Mouse (Mus musculus) 416B (cell line): Measurements from ENCODE around the gene Uhrf2.
A peak's percentile ranks its signal among the peaks of the same experiment; 100 is the strongest.

Experiments used
- DNase-seq: peaks from one replicate; pipeline ENCODE4 v3.0.0; 2011; ENCODE audit warnings: low read depth

Gene Uhrf2

GRCm38 (mm10) chr19:30050584-30050983, 20.3 kb downstream of the Uhrf2 start:
- peak; percentile 17 for DNase-seq

- DNase-seq: no peak
Observed at GRCm38 (mm10) chr19:30051479-30051878, 21.2 kb downstream of the Uhrf2 start.

DNA sequence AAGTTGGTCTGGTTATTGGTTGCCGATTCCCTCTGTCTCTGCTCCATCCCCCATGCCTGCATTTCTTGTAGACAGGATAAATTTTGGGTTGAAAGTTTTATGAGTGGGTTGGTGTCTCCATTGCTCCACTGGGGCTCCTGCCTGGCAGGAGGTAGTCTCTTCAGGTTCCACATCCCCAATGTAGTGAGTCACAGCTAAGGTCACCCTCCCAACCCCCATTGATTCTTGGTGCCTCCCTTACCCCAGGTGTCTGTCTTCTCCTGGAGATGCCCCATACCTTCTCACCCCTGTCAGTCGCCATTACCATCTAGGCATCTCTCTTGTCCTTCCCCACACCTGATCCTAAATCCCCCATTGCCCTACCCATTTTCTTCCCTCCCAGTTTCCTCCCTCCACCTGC, 23.9 kb downstream of the Uhrf2 start:
- no peak for DNase-seq

- DNase-seq: peak; percentile 41
Observed at GRCm38 (mm10) chr19:30065797-30066196, 35.5 kb downstream of the Uhrf2 start.

- DNase-seq: no peak
Observed at GRCm38 (mm10) chr19:30090163-30090562, 59.9 kb downstream of the Uhrf2 start.

DNA sequence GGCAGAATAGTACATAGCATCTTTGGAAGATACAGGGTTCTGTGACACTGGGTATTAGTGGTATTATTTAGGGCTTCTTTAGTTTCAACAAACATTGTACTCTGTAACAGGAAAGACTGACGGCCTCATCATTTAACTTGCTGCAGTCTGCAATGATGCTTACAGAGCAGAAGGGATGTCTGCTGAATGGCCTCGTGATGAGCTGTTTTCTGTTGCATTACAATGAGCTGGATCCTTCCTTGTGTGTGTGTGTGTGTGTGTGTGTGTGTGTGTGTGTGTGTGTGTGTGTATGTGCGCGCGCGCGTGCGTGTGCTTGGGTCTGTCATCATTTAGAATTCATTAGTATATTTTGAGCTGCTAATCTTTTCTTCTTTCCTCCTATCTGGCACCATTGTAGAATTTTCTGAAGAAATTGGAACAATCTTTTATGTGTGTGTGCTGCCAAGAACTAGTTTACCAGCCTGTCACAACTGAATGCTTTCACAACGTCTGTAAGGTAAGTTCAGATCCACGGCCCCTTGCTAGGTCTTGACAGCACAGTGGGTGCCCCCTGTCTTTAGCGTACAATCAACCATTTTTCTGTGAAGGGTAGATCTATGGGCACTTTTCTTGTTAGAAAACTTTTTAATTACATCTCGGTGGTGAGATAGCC, 61.5 kb downstream of the Uhrf2 start:
- no peak for DNase-seq

DNA sequence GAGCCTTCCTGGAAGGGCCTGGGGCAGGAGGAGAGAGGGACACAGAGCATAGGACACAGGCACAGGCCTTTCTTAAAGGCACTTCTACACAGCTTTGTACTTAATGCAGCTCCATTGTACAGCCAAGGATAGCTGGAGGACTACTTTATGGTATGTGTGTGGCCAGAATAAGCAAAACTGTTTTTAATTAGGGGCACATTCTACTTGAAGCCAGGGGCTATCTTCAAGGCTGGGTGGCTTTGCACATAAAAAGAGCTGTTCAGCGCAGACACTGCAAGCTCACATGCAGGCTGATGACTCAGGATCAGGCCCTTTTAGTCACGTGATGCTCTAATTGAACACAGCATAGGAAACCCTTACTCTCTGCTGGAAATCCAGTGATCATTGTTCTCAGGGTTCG, 65.9 kb downstream of the Uhrf2 start:
- peak; percentile 18 for DNase-seq

DNA sequence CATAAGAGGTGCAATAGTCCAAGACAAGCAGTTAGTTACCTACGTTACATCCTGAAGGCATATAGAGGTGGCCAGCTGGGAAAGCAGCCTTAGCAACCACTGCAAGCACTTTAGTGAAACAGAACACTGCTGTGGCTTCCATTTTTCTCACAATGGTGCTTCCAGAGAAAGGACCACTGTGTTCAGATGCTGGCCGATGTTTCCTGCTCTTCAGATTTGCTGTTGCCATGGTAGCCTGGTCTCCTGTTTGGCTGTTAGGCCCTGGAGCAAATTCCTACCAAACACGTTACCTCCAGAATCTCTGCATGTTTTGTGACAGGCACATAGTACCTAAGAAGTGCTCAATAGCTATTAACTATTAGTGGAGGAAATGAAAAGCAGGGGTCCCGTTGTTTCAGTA, 66.7 kb downstream of the Uhrf2 start:
- DNase-seq: no peak

GRCm38 (mm10) chr19:30100571-30100970, 70.3 kb downstream of the Uhrf2 start:
- no peak for DNase-seq

DNA sequence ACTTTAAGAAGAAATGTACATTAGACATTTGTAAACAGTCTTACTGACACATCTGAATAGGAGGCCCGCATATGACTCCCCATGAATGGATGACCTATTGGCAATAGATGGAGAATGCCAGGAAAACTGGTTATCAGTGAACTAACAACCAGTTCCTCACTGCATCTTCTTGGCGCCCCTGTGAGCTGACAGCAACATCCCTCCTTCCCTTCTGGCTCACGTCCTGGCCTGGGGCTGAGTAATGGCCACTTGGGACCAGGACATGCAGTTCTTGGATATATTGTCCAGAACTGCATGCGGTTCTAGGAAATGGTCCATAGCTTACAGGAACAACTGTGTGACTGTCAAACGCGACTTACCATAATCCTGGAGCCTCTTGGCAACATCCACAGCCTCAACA, 72.3 kb downstream of the Uhrf2 start:
- no peak for DNase-seq

GRCm38 (mm10) chr19:30105045-30105842, 74.9 kb downstream of the Uhrf2 start:
- DNase-seq: peak; percentile 67

GRCm38 (mm10) chr19:30107221-30107845, 77.0 kb downstream of the Uhrf2 start:
- peak; percentile 83 for DNase-seq

DNA sequence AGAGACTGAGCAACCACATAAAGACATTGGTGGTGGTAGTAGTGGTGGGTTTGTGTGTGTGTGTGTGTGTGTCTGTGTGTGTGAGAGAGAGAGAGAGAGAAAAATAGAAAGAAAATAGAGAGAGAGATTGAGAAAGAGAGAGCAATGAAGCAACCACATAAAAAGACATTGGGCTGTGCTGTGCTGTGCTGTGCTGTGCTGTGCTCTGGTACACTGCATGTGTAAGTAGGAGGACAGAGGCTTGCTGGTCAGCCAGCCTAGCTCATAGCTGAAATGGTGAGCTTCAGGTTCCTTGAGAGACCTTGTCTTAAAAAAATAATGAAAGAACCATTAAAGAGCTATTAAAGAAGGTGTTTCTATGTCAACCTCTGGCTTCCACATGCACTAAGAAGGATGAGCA, 78.3 kb downstream of the Uhrf2 start:
- no peak for DNase-seq

DNA sequence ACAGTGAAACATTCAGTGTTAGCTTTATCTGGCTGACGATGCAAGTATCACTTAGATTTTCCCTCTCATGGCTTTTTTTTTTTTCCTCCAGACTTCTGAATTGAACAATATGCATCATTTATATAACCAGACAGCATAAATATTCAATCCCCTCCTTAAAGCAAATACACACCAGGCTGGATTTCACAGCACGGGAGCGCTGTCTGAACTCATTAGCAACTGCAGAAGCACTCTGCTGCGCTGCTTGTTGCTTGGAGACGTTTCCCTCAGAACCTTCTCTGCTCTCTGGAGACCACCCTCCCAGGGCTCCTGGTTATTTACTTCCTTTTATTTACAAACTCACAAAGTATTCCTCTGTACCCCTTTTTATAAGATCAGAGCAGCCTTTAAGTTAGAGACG, 78.8 kb downstream of the Uhrf2 start:
- no peak for DNase-seq

DNA sequence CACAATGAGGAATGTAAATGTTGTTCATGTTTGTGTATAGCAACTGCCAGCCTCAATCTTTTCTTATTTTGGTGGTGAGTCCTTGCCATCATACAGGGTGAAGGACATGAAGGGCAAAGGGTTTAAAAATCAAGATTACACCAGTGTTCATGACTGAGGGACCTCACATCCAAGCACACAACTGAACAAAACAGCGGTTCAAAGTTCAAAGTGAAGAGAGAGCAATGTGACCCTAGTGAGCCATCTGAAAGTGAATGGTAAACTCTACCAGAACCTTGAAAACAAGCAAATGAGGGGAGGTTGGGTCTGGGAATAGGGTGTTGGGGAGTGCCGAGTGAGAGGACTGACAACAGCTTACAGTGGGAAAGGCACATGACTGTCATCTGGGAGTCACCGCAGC, 81.1 kb downstream of the Uhrf2 start:
- no peak for DNase-seq

DNA sequence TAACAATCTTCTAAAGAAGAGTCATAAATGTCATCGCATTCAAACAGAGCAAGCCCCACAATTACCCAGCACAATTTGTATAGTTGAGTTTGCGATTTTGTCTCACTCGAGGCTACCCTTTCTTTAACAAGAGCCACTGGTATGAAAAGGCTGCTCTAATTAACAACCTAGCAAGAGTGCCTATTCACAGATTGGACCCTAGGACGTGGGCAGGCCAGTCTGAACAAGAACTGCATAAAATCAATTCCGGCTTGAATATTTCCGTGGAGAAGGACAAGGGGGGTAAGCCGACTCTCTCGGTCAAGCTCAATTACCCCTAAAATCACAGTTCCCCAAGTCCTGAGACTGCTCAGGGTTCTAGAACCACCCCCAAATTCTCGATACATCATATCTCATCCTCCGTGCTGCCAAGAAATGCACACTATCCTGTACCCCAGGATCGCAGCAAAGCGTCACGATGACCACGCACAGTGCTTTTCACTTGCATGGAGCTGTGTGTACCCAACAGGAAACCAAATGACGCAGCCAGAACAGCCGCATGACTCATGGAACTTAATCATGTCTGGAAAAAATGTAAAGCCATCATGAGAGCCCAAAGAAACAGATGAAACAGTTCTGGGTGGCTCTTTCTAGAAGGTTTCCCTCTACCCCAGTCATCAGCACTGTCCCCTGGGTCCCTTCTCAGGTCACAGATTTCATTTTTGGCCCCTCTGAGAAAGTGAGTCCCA, 82.8 kb downstream of the Uhrf2 start:
- peak; percentile 90 for DNase-seq

- no peak for DNase-seq
Observed at GRCm38 (mm10) chr19:30114919-30115441, 84.7 kb downstream of the Uhrf2 start.

GRCm38 (mm10) chr19:30115606-30116005, 85.3 kb downstream of the Uhrf2 start:
- no peak for DNase-seq

- DNase-seq: no peak
Observed at GRCm38 (mm10) chr19:30117241-30117640, 86.9 kb downstream of the Uhrf2 start.

- DNase-seq: no peak
Observed at GRCm38 (mm10) chr19:30117775-30118174, 87.5 kb downstream of the Uhrf2 start.

DNA sequence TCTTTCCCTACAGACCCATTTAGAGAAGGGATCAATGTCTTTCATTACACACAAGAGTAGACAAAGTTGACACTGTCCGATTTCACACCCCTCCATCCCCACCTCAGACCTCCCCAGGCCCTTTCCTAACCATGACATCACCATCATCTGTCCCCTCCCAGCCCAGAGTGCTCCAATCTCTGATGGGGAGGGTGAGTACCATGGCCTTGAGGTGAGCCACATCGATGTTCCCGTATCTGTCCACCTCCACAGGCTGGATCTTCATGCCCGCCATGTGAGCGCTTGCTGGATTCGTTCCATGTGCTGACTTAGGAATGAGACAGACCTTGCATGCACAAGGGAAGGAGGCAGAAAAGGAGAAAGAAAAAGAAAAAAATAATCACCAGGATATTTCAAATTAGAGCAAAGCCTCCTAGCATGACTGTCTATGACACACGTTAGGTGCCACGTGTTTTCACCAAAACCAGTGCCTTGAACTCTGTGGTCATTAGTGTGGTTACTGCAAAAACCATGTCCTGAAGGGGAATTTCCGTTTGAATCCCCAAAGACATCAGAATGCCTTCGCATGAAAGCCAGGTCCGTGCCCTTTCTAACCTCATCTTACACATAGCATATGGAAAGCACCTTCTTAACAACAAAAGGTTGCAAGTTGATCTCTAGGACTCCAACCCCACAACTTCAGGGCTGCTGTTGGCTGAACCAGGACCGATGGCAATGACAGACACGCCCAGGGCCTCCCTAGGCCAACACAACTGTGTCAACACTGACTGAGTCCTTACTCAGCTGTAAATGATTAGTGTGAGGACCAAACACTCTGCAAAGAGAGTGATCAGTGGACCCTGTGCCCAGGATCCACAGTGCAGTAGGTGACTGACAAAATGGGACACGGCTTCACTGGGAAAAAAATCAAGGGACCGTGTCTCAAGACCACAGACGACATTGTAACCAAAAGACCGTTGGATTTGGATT, 88.3 kb downstream of the Uhrf2 start:
- DNase-seq: peak; percentile 67
